Mouse (Mus musculus) gastrocnemius, postnatal 25 days (tissue): ENCODE results near the gene Phka2. TPM values are rescaled to one million over a fixed set of nuclear protein-coding genes. Genes with fewer than 3 reads are reported as not detected.
A peak's percentile ranks its signal among the peaks of the same experiment; 100 is the strongest.

Experiments
- DNase-seq: peaks from one replicate; pipeline ENCODE4 v3.0.0; 2022
- long read RNA-seq, 2 experiments: library from polyadenylated mRNA; stranded (forward); transcript quantifications; one replicate each; pipeline ENCODE4 v2.0.0; 2021
- total RNA-seq, 2 experiments: library from RNA; stranded (reverse); gene quantifications; 1 replicate in 1 of 2; 2 replicates in 1 of 2; pipeline ENCODE4 v1.2.3; 2021

The Phka2 gene
- total RNA-seq, result 1 to 10 TPM; 5.4 to 5.7 TPM
- long read RNA-seq, experiment 1, partial matches to known transcripts, result 3 of 4 reads
- long read RNA-seq, experiment 1, other reads (novel, unspliced or antisense), result 1 of 4 reads
- long read RNA-seq, experiment 2, partial matches to known transcripts, result 2 of 3 reads
- long read RNA-seq, experiment 2, other reads (novel, unspliced or antisense), result 1 of 3 reads

DNA sequence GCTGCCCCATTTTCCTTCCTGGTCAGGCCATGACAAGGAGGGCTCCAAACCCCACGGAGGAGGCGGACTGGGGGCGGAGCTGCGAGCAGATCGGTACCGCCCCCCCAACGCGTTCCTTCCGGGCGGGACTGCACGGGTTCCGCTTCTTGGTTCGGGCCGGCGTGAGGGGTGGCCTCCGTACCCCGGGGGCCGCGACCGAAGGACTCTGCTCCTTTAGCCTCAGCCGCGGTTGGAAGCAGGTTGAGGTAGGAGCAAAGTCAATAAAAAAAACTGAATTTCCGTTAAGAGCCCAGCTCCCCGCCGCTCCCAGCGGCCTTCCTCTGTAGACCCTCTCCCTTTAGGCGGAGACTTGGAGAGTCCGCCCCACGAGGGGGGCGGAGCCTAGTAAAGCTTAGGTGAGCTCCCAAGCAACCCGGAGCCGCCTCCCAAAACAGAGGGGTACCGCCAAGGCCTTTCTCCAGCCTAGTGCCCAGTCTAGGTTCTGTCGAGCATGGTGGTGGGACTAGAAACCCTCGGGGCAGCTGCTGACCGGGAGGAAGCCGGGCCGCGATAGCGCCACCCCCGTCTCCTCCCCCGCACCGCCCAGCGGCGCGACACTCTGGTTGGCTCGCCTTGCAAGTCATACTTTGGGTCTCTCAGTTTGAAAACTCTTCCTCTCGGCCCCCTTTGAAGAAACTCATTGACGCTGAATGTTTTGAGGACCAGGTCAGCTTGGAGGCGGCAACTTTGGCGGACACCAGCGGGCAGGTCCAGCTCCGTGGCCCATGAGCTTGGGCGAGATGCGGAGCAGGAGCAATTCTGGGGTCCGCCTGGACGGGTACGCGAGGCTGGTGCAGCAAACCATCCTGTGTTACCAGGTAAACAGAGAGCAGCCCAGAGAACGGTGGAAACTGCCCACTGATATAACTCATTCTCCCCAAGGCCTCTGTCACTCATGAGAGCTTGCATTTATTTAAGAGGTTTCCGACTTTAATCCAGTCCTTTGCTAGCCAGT is at the start of gene Phka2:
Gene Phka2 (plus strand): TSS at position 119 of the 994 bp plus-strand sequence.
- DNase-seq, result peak; percentile 80

- DNase-seq, result no peak
These were observed 46.3 kb upstream of the Phka2 start for GRCm38 (mm10) chrX:160455686-160456085.

DNA sequence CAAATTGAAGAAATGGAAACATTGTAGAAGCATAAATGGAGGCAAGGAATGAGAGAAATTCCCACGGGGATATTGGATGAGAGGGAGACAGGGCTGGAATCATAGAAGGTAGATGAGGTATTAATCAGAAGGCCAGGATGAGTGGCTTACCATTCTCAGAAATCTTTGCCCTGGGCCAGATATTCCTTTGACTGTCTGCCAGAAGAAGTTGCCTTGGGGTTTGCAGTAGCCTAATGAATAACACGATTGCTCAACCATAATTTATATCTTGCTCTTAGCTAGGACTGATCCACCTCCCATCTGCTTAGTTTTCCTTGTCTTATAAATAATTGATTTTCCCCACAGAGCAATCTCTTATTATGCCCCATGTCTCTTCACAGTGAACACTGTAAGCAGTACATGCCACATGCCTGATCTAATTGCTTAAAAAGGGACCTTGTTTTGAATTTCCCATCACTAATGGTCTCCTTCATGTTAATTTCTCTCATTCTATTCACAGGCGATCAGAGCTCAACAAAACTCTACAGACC is 30.6 kb upstream of the Phka2 start:
- DNase-seq, result no peak

DNA sequence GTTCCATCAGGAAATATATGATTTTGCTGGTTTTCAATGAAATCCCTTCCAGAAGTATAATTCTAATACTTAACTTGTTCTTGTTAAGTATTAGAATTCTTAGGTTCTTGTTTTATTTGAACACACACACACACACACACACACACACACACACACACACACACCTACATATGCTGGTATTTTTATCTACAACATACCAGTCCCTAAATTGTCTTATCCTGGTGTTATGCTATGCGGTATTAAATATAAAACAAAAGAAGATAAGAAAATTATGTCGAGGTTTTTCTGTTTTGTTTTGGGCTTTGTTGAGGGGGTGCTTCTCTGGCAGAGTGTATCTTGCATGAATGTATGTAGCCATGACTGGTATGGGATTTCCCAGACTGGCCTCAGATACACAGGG is 12.2 kb upstream of the Phka2 start:
- no peak for DNase-seq

- DNase-seq, result no peak
These were observed 7.6 kb upstream of the Phka2 start for GRCm38 (mm10) chrX:160494333-160494732.

- no peak for DNase-seq
These were observed 7.0 kb upstream of the Phka2 start for GRCm38 (mm10) chrX:160494921-160495320.

GRCm38 (mm10) chrX:160496473-160496872 is 5.5 kb upstream of the Phka2 start:
- DNase-seq, result no peak

- no peak for DNase-seq
These were observed 871 bp upstream of the Phka2 start for GRCm38 (mm10) chrX:160501095-160501494.

DNA sequence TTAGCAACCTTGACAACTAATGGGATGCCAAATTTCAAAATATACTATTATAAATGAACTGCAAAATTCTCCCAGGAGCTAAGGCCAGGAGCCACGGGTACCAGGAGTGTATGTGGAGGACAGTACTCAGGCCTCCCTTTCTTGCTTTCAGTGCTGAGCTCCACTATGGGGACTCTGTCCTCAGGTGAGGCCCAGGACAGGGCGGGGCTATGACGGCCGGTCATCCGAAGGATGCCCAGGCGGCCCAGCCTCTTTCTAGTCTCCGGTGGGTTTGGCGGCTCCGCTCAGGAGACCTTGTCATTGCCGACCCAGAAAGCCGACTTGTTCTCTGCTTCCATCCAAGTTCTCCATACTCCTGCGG is 299 bp upstream of the Phka2 start:
- no peak for DNase-seq

- no peak for DNase-seq
These were observed 7.1 kb downstream of the Phka2 start for GRCm38 (mm10) chrX:160509046-160509445.

DNA sequence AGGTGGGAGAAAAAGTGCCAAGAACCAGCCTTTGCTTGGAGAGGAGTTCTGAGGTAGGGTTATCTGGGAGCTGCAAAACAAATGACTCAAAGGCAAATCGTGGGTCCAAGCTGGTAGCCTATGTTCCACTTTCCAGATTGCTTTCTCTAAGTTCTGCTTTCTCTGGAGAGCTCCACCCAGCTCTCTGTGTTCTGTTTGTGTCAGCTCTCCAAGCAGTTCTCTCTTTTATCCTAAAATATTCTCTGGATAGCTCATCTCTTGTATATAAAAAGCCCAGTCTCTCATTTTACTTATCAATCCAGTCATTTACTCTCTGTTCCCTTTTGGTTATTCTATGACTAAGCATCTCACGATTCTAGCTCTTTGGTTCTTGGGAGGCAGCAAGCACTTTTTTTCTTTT is 8.2 kb downstream of the Phka2 start:
- no peak for DNase-seq

DNA sequence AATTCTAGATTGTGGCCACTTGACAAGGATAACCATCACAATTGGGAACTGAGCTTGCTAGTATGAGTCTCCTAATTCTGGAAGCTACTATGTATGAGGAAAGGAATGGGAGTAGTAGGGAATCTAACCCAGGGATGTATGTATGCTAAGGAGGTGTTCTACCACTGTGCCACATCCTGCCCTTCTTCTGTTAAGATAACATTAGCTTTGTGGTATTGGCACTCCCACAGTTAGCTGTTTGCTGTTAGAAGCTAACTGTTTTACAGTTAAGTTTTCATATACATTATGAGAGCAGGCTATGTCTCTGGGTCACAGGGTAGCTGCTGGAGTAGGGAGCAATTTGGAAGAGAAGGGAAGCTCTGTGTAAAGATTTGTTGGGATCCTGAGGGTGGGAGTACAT is 14.1 kb downstream of the Phka2 start:
- DNase-seq, result no peak

GRCm38 (mm10) chrX:160542772-160543171 is 40.8 kb downstream of the Phka2 start:
- no peak for DNase-seq

DNA sequence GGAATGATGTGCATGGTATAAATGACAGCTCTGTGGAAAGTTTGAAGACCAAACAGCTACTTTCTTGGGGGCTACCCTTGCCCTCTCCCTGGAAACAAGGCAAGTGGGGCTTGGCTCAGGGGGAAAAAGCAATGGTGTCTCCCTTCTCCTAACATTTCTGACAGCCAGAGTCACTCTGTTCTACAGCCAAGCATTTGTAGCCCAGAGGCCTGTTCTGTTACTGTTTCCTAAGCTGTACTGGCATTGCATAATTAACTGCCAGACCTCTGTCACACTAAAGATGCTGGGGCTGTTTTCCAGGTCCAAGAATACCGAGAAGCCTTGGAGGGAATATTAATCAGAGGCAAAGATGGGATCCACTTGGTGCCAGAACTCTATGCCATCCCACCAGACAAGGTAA is 46.9 kb downstream of the Phka2 start:
- no peak for DNase-seq

DNA sequence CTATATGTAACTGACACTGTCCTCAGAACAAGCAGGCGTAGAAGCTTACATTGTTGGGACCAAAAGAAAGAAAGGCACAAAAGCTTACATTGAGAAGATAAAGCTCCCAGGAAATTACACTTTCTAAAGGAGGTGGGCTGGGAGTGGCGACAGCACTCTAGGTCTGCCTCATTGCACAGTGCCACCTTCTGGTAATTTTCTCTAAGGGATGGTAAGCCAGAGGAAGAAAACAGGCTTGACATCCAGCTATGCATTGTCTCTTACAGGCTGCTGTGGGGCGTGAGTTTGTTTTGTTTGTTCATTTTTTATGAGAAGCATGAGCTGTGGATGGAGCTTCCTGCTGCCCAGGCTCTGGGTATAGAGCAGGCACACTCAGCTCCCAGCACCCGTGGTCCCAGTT is 50.1 kb downstream of the Phka2 start:
- DNase-seq, result no peak

- DNase-seq, result no peak
These were observed 81.6 kb downstream of the Phka2 start for GRCm38 (mm10) chrX:160583589-160583988.

DNA sequence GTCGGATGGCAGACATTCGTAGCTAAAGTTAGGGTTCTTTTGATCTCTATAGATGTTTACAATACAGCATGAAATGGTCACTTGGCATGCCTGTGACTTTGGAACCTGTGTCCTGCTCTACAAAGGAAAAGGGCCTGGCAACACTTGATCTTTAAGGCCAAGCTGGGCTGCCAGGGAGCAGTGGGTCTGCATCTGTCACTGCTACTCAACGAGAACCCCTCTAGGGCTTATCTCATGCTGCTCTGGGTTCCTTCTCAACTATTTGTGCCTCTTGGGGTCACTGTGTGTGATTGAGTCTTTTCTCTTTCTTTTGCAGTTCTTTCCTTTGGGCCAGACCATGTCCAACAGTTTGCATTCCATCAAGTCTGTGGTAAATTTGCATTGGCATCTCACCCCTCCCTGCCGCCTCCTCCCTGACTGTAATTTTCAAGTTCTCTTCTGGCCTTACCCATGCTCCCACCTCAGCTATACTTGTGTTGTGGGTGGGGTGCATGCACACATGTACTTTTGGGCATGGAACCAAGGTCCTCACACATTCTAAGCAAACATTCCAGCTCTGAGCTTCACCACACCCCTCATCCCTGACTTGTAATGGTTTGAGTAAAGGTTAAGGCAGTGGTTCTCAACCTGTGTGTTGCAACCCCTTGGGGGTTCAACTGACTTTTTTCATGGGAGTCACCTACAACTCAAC is 82.3 kb downstream of the Phka2 start:
- no peak for DNase-seq

DNA sequence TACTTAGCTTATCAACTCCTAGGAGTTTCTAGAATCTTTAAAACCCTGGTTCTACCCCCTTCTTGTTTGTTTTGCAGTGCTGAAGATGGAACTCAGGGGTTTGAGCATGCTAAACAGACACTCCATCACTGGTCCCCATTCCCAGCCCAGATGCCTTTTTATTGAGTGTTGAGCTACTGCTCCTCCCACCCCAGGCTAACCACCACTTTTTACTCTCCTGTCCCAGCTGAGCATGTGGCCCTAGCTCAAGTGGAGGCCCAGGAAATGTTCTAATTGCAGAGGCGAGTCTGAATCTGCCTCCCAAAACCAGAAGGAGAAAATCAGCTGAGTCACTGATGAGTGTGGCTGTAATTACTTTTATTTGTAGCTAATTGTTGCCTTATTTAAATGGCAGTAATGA is 83.1 kb downstream of the Phka2 start:
- DNase-seq, result no peak

DNA sequence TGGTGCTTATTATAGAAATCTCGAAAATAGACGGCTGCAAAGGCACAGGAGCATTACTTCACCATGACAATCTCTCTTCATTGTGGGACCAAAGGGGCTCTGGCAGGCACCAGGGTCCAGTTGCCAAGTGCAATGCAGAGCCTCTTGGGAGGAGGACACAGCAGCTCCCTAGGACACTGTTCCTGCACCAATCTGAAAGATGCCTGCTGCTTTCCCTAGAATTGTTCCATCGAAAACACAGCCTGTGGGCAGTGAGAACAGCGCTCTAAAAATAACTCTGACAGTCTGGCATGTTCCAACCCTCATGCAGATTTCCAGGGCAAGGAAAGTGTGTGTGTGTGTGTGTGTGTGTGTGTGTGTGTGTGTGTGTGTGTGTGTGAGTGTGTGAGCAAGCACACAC is 86.6 kb downstream of the Phka2 start:
- DNase-seq, result no peak

DNA sequence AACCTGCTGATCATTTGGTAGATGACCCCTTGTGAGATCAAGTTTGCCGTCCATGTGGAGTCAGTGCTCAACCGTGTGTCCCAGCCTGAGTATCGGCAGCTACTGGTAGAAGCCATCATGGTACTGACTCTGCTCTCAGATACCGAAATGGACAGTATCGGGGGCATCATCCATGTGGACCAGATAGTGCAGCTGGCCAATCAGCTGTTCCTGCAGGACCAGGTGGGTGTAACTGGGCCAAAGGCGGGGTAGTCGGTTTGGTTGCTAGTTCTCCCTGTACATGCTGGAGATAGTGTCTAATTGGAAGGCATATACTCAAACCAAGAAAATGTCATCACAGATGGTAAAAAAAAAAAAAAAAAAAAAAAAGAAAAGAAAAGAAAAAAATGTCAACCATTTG is 88.2 kb downstream of the Phka2 start:
- DNase-seq, result no peak

DNA sequence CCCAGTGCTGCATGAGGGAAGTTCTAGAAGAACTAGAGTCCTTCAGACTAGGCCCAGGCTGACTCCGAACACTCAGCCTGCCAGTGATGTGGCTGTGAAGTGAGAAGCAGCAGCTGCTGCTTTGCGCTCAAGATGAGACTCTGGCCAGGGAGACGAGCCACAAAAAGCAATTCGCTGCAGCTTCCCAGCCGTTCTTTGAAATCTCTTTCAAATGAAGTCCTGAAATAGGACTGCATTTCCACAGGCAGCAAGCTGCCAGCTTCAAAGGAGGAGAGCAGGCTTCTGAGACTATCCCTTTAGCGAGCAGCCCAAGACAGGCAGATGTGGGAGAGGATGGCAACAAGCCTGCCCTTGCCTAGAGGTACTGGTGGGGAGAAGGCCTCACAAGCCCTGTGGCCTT is 91.0 kb downstream of the Phka2 start:
- no peak for DNase-seq

DNA sequence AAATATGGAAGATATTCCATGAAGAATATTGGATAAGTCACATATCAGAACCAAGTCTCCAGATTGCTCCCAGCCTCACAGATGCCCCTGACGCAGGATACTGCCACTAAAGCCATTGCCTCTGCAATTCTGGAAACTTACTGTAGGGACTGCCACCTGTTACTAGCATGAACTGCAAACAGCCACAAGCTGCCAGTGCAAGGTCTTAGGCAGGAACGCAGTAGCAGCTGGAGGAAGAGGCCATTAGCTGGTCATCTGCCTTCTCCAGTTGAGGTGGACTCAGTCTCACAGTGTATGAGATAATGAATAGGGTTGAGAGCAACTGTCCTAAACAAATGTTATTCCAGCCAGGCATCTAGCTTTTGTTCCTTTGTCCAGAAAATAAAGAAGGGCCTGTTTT is 96.1 kb downstream of the Phka2 start:
- no peak for DNase-seq
